Mouse (Mus musculus) intestine, embryonic 16.5 days (tissue): ENCODE results near the gene Foxn3. TPM values are rescaled to one million over a fixed set of nuclear protein-coding genes. Genes with fewer than 3 reads are reported as not detected.

Experiments used
- ATAC-seq: fragments of 200-750 bp; cut with Nextera tagmentation; 2 replicates; pipeline ENCODE4 v1.8.0; 2017; ENCODE audit warnings: moderate TSS enrichment, moderate library complexity
- H3K27ac ChIP-seq: fragments of 300-500 bp; sonication (generic); 2 replicates; pipeline ENCODE4 v1.5.1; 2014; ENCODE audit warnings: mild to moderate bottlenecking, low read length
- H3K27me3 ChIP-seq: fragments of 300-500 bp; sonication (generic); replicated peaks from 2 replicates; pipeline ENCODE4 v1.6.1; 2014; ENCODE audit warnings: low read length, control low read depth, mixed read lengths; ENCODE audit not compliant: control insufficient read depth, insufficient read depth
- H3K36me3 ChIP-seq: fragments of 300-500 bp; sonication (generic); 2 replicates; pipeline ENCODE4 v1.6.1; 2014; ENCODE audit warnings: low read length, control low read depth; ENCODE audit not compliant: control insufficient read depth, insufficient read depth
- H3K4me1 ChIP-seq: fragments of 300-500 bp; sonication (generic); 2 replicates; pipeline ENCODE4 v1.6.1; 2014; ENCODE audit warnings: low read length, control low read depth, mixed read lengths; ENCODE audit not compliant: control insufficient read depth, insufficient read depth
- H3K4me2 ChIP-seq: fragments of 300-500 bp; sonication (generic); 2 replicates; pipeline ENCODE4 v1.6.1; 2014; ENCODE audit warnings: low read depth, low read length, control low read depth
- H3K4me3 ChIP-seq: fragments of 300-500 bp; sonication (generic); 2 replicates; pipeline ENCODE4 v1.5.1; 2014; ENCODE audit warnings: mild to moderate bottlenecking, low read length
- H3K9ac ChIP-seq: fragments of 300-500 bp; sonication (generic); 2 replicates; pipeline ENCODE4 v1.6.1; 2014; ENCODE audit warnings: low read depth, low read length
- H3K9me3 ChIP-seq: fragments of 300-500 bp; sonication (generic); 2 replicates; pipeline ENCODE4 v1.6.1; 2016; ENCODE audit warnings: low read length, control low read depth; ENCODE audit not compliant: control insufficient read depth
- WGBS: fragments of 180-500 bp; shearing (Covaris S2); extraction: QIAGEN DNeasy Blood & Tissue Kit; methylation state at CpG from one replicate; pipeline ENCODE4 v1.1.7; 2014; 5-methylcytosine and 5-hydroxymethylcytosine counted together
- polyA plus RNA-seq: library from polyadenylated mRNA; unstranded; fragments of >200 nt; fragmentation: Nextera tagmentation; extraction: Ambion mirVana; gene quantifications from 2 replicates; pipeline ENCODE4 v1.2.1, GENCODE M21; 2015

Gene Foxn3
- polyA plus RNA-seq, 1 experiment from 2014 or later: 43.0 TPM

GRCm38 (mm10) chr12:99464291-99464690 is 99.1 kb downstream of the Foxn3 start:
- Histone ChIP-seq H3K27ac (no peak overlapping the region), H3K4me2 (no peak overlapping the region), H3K9ac (no peak overlapping the region), H3K9me3 (no peaks in the 10 kb centered on the region), H3K27me3 (no peaks in the 10 kb centered on the region), H3K4me1 (peaks cover 6% of the 10 kb centered on the region), H3K36me3 (no peaks in the 10 kb centered on the region), H3K4me3 (no peak overlapping the region)
- WGBS: 66% methylated on average over 5 of the region's 5 CpGs
- ATAC-seq: no peak

DNA sequence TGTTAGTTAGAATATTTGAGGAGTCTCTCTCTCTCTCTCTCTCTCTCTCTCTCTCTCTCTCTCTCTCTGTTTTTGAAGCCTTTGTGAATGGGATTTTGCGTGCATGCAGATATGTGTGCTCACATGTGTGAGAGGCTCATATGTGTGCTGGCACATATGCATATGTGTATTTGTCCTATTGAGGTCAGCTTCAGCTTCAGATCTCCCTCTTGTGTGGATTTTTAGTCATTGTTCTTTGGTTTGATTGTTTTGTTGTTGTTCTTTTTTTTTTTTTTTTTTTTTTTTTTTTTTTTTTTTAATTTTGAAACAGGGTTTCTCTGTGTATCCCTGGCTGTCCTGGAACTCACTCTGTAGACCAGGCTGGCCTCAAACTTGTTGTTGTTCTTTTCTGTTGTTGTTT is 100.5 kb downstream of the Foxn3 start:
- Histone ChIP-seq H3K4me2 (no peak overlapping the region), H3K9me3 (no peaks in the 10 kb centered on the region), H3K4me3 (no peak overlapping the region), H3K4me1 (peaks cover under 1% of the 10 kb centered on the region; the same call in 1 of the 2 replicates), H3K27me3 (no peaks in the 10 kb centered on the region), H3K9ac (no peak overlapping the region), H3K36me3 (no peaks in the 10 kb centered on the region), H3K27ac (no peak overlapping the region)
- no peak for ATAC-seq
- 93% methylated on average over 1 of the region's 1 CpGs for WGBS

DNA sequence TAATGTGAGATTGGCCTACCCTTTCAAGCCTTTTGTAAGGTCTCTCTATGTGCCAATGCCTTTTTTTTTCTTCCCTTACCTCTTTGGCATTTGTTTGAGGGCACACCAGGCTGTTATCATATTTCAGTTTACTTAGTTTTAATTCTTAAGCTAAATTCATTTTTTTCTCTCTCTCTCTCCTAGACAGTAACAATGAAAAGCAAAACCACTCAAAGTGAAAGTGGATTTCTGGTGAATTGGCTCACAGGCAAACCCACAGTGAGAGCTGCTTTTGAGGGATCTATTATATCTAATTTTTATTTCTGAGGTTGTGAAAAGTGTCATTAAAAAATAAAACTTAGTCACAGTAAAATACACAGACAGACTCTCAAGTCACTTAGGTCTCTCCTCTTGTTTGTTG is 101.1 kb downstream of the Foxn3 start:
- no peak overlapping the region for H3K4me3 ChIP-seq
- H3K9me3 ChIP-seq: no peaks in the 10 kb centered on the region
- peaks cover 3% of the 10 kb centered on the region; the same call in 1 of the 2 replicates for H3K4me1 ChIP-seq
- ATAC-seq: no peak
- no peaks in the 10 kb centered on the region for H3K36me3 ChIP-seq
- H3K27me3 ChIP-seq: no peaks in the 10 kb centered on the region
- H3K9ac ChIP-seq: no peak overlapping the region
- no peak overlapping the region for H3K27ac ChIP-seq
- no peak overlapping the region for H3K4me2 ChIP-seq

GRCm38 (mm10) chr12:99457521-99458205 is 105.7 kb downstream of the Foxn3 start:
- Histone ChIP-seq H3K27me3 (no peaks in the 10 kb centered on the region), H3K9me3 (no peaks in the 10 kb centered on the region), H3K36me3 (no peaks in the 10 kb centered on the region), H3K4me3 (no peak overlapping the region), H3K9ac (no peak overlapping the region), H3K4me2 (no peak overlapping the region), H3K4me1 (peaks cover 9% of the 10 kb centered on the region), H3K27ac (no peak overlapping the region)
- ATAC-seq: 0 out of 2 replicates have a peak, but pooled peaks have one; percentile 33
- 60% methylated on average over 10 of the region's 10 CpGs for WGBS

DNA sequence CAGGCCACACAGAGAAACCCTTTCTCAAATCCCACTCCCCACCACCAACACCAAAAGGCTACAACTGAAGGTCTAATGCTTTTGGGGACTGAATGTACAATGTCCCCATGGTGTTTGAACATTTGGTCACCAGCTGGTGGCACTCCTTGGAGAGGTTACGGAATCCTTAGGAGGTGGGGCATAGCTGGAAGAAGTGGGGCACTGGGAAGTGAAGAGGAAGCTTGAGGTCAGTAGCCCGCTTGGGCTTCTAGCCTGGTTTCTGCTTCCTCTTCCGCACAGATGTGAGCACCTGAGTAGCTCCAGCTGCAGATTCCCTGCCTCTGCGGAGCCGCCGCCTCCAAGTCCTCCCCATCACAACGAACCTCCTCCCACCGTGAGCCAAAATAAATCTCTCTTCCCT is 107.8 kb downstream of the Foxn3 start:
- ATAC-seq: no peak
- Histone ChIP-seq H3K9ac (no peak overlapping the region), H3K36me3 (no peaks in the 10 kb centered on the region), H3K4me3 (no peak overlapping the region), H3K4me1 (peaks cover 9% of the 10 kb centered on the region), H3K27ac (no peak overlapping the region), H3K4me2 (no peak overlapping the region), H3K9me3 (no peaks in the 10 kb centered on the region), H3K27me3 (no peaks in the 10 kb centered on the region)
- 91% methylated on average over 8 of the region's 8 CpGs for WGBS

- Histone ChIP-seq H3K4me1 (peaks cover 9% of the 10 kb centered on the region), H3K9ac (no peak overlapping the region), H3K9me3 (no peaks in the 10 kb centered on the region), H3K36me3 (no peaks in the 10 kb centered on the region), H3K4me3 (no peak overlapping the region), H3K27me3 (no peaks in the 10 kb centered on the region), H3K4me2 (no peak overlapping the region), H3K27ac (no peak overlapping the region)
- no peak for ATAC-seq
- 66% methylated on average over 9 of the region's 9 CpGs for WGBS
These were observed 109.0 kb downstream of the Foxn3 start for GRCm38 (mm10) chr12:99454394-99454793.

- H3K4me2 ChIP-seq: no peak overlapping the region
These were observed 109.6 kb downstream of the Foxn3 start for GRCm38 (mm10) chr12:99453797-99454196.

DNA sequence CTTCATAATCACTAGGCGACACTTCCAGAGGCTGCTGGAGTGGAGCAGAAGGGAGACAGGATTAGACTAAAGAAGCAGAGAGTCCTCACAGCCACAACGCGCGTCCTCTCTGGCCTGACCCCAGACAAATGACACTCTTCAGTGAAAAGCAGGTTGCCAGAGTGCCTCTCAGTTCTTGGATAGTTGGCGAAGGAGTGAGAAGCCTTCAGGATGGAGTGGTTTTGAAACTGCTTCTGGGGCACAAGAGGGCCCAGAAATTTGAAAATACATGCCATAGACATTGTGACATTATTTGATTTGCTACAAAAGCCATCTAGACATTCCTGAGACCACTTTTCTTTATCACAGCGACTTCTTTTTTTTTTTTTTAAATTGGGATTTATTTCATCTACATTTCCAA is 113.3 kb downstream of the Foxn3 start:
- Histone ChIP-seq H3K27me3 (no peaks in the 10 kb centered on the region), H3K4me1 (peaks cover 7% of the 10 kb centered on the region; the same call in 1 of the 2 replicates), H3K9ac (no peak overlapping the region), H3K9me3 (no peaks in the 10 kb centered on the region), H3K4me3 (no peak overlapping the region), H3K4me2 (no peak overlapping the region), H3K27ac (no peak overlapping the region), H3K36me3 (no peaks in the 10 kb centered on the region)
- WGBS: 94% methylated on average over 6 of the region's 6 CpGs
- ATAC-seq: no peak

More at GRCm38 (mm10) chr12:99453797-99454196, 109.6 kb downstream of the Foxn3 start:
- H3K27ac ChIP-seq: no peak overlapping the region
- no peak for ATAC-seq
- 50% methylated on average over 4 of the region's 4 CpGs for WGBS
- H3K4me3 ChIP-seq: no peak overlapping the region
- H3K9me3 ChIP-seq: no peaks in the 10 kb centered on the region
- H3K4me1 ChIP-seq: peaks cover 9% of the 10 kb centered on the region
- H3K36me3 ChIP-seq: no peaks in the 10 kb centered on the region
- H3K27me3 ChIP-seq: no peaks in the 10 kb centered on the region
- no peak overlapping the region for H3K9ac ChIP-seq

- no peak overlapping the region for H3K9ac ChIP-seq
- H3K36me3 ChIP-seq: no peaks in the 10 kb centered on the region
- no peak overlapping the region for H3K27ac ChIP-seq
- H3K9me3 ChIP-seq: no peaks in the 10 kb centered on the region
- H3K4me3 ChIP-seq: no peak overlapping the region
- ATAC-seq: no peak
- no peak overlapping the region for H3K4me2 ChIP-seq
- WGBS: 93% methylated on average over 5 of the region's 5 CpGs
- H3K4me1 ChIP-seq: peaks cover 4% of the 10 kb centered on the region; the same call in 1 of the 2 replicates
- H3K27me3 ChIP-seq: no peaks in the 10 kb centered on the region
These were observed 115.6 kb downstream of the Foxn3 start for GRCm38 (mm10) chr12:99447791-99448190.
